Mouse (Mus musculus): ENCODE measurements at regions not wholly inside any gene's neighbourhood (a gene's known extent, or its start where the extent isn't known, plus 50 kb on each side); places are given as distances from the start of the nearest gene placed in this dataset.

GRCm38 (mm10) chr16:85743022-85743421 is 59.9 kb downstream of the Adamts1 start:
- Histone ChIP-seq H3K4me3 (replicated peaks; ENCODE audit: low read length) (no peak overlapping the region), H3K36me3 (replicated peaks; ENCODE audit: control insufficient read depth, insufficient read depth) (no peaks in the 10 kb centered on the region), H3K9me3 (ENCODE audit: control insufficient read depth, low read length) (no peaks in the 10 kb centered on the region), H3K4me1 (replicated peaks; ENCODE audit: control insufficient read depth, insufficient read depth, low read length) (no peaks in the 10 kb centered on the region), H3K4me2 (replicated peaks) (no peak overlapping the region), H3K27ac (no peak overlapping the region), H3K27me3 (ENCODE audit: control insufficient read depth, insufficient read depth, low read length) (no peaks in the 10 kb centered on the region), H3K9ac (no peak overlapping the region)
- no peak for ATAC-seq (ENCODE audit: low FRiP score)
- 85% methylated on average over 1 of the region's 1 CpGs for WGBS
- no peak for DNase-seq (ENCODE audit: low spot score)

GRCm38 (mm10) chr16:85738606-85739195 is 64.2 kb downstream of the Adamts1 start:
- Histone ChIP-seq H3K27me3 (ENCODE audit: control insufficient read depth, insufficient read depth, low read length) (no peaks in the 10 kb centered on the region), H3K9ac (no peak overlapping the region), H3K4me2 (replicated peaks) (no peak overlapping the region), H3K27ac (no peak overlapping the region), H3K36me3 (replicated peaks; ENCODE audit: control insufficient read depth, insufficient read depth) (no peaks in the 10 kb centered on the region), H3K9me3 (ENCODE audit: control insufficient read depth, low read length) (no peaks in the 10 kb centered on the region), H3K4me3 (replicated peaks; ENCODE audit: low read length) (no peak overlapping the region), H3K4me1 (replicated peaks; ENCODE audit: control insufficient read depth, insufficient read depth, low read length) (no peaks in the 10 kb centered on the region)
- WGBS: 74% methylated on average over 2 of the region's 2 CpGs
- DNase-seq (ENCODE audit: low spot score): no peak
- ATAC-seq (ENCODE audit: low FRiP score): no peak

- ATAC-seq (ENCODE audit: low FRiP score) (no peak), DNase-seq (ENCODE audit: low spot score) (no peak)
- no peak overlapping the region for H3K4me3 ChIP-seq (replicated peaks; ENCODE audit: low read length)
- no peaks in the 10 kb centered on the region for H3K36me3 ChIP-seq (replicated peaks; ENCODE audit: control insufficient read depth, insufficient read depth)
- no peak overlapping the region for H3K27ac ChIP-seq
- no peaks in the 10 kb centered on the region for H3K4me1 ChIP-seq (replicated peaks; ENCODE audit: control insufficient read depth, insufficient read depth, low read length)
- H3K4me2 ChIP-seq (replicated peaks): no peak overlapping the region
- H3K9me3 ChIP-seq (ENCODE audit: control insufficient read depth, low read length): no peaks in the 10 kb centered on the region
- WGBS: 74% methylated on average over 2 of the region's 2 CpGs
- no peak overlapping the region for H3K9ac ChIP-seq
- H3K27me3 ChIP-seq (ENCODE audit: control insufficient read depth, insufficient read depth, low read length): no peaks in the 10 kb centered on the region
Measured at GRCm38 (mm10) chr16:85728026-85728425, 74.9 kb downstream of the Adamts1 start.

- ATAC-seq (ENCODE audit: low FRiP score): no peak
- Histone ChIP-seq H3K9me3 (ENCODE audit: control insufficient read depth, low read length) (no peaks in the 10 kb centered on the region), H3K27ac (no peak overlapping the region), H3K4me2 (replicated peaks) (no peak overlapping the region), H3K9ac (no peak overlapping the region), H3K4me1 (replicated peaks; ENCODE audit: control insufficient read depth, insufficient read depth, low read length) (no peaks in the 10 kb centered on the region), H3K4me3 (replicated peaks; ENCODE audit: low read length) (no peak overlapping the region), H3K36me3 (replicated peaks; ENCODE audit: control insufficient read depth, insufficient read depth) (no peaks in the 10 kb centered on the region), H3K27me3 (ENCODE audit: control insufficient read depth, insufficient read depth, low read length) (no peaks in the 10 kb centered on the region)
- no peak for DNase-seq (ENCODE audit: low spot score)
- 69% methylated on average over 2 of the region's 2 CpGs for WGBS
Measured at GRCm38 (mm10) chr16:85721968-85722367, 80.9 kb downstream of the Adamts1 start.

GRCm38 (mm10) chr16:85712291-85712690 is 90.6 kb downstream of the Adamts1 start:
- Histone ChIP-seq H3K9me3 (ENCODE audit: control insufficient read depth, low read length) (no peaks in the 10 kb centered on the region), H3K4me3 (replicated peaks; ENCODE audit: low read length) (no peak overlapping the region), H3K27me3 (ENCODE audit: control insufficient read depth, insufficient read depth, low read length) (no peaks in the 10 kb centered on the region), H3K9ac (no peak overlapping the region), H3K4me2 (replicated peaks) (no peak overlapping the region), H3K27ac (no peak overlapping the region), H3K36me3 (replicated peaks; ENCODE audit: control insufficient read depth, insufficient read depth) (no peaks in the 10 kb centered on the region), H3K4me1 (replicated peaks; ENCODE audit: control insufficient read depth, insufficient read depth, low read length) (no peaks in the 10 kb centered on the region)
- DNase-seq (ENCODE audit: low spot score): no peak
- 95% methylated on average over 3 of the region's 3 CpGs for WGBS
- ATAC-seq (ENCODE audit: low FRiP score): no peak

- Histone ChIP-seq H3K27me3 (ENCODE audit: control insufficient read depth, insufficient read depth, low read length) (no peaks in the 10 kb centered on the region), H3K27ac (no peak overlapping the region), H3K4me2 (replicated peaks) (no peak overlapping the region), H3K4me3 (replicated peaks; ENCODE audit: low read length) (no peak overlapping the region), H3K9me3 (ENCODE audit: control insufficient read depth, low read length) (no peaks in the 10 kb centered on the region), H3K36me3 (replicated peaks; ENCODE audit: control insufficient read depth, insufficient read depth) (no peaks in the 10 kb centered on the region), H3K4me1 (replicated peaks; ENCODE audit: control insufficient read depth, insufficient read depth, low read length) (no peaks in the 10 kb centered on the region), H3K9ac (no peak overlapping the region)
- no peak for DNase-seq (ENCODE audit: low spot score)
- no peak for ATAC-seq (ENCODE audit: low FRiP score)
- WGBS: 88% methylated on average over 9 of the region's 9 CpGs
Measured at GRCm38 (mm10) chr16:85704254-85705020, 98.5 kb downstream of the Adamts1 start.

- Histone ChIP-seq H3K4me3 (replicated peaks; ENCODE audit: low read length) (no peak overlapping the region), H3K27ac (no peak overlapping the region), H3K27me3 (ENCODE audit: control insufficient read depth, insufficient read depth, low read length) (no peaks in the 10 kb centered on the region), H3K4me2 (replicated peaks) (no peak overlapping the region), H3K9ac (no peak overlapping the region), H3K9me3 (ENCODE audit: control insufficient read depth, low read length) (no peaks in the 10 kb centered on the region), H3K4me1 (replicated peaks; ENCODE audit: control insufficient read depth, insufficient read depth, low read length) (no peaks in the 10 kb centered on the region), H3K36me3 (replicated peaks; ENCODE audit: control insufficient read depth, insufficient read depth) (no peaks in the 10 kb centered on the region)
- ATAC-seq (ENCODE audit: low FRiP score) (no peak), DNase-seq (ENCODE audit: low spot score) (no peak)
- 81% methylated on average over 2 of the region's 2 CpGs for WGBS
Measured at GRCm38 (mm10) chr16:85702889-85703480, 99.9 kb downstream of the Adamts1 start.

GRCm38 (mm10) chr16:85699329-85699728 is 103.6 kb downstream of the Adamts1 start:
- Histone ChIP-seq H3K36me3 (replicated peaks; ENCODE audit: control insufficient read depth, insufficient read depth) (no peaks in the 10 kb centered on the region), H3K27me3 (ENCODE audit: control insufficient read depth, insufficient read depth, low read length) (no peaks in the 10 kb centered on the region), H3K9ac (no peak overlapping the region), H3K4me3 (replicated peaks; ENCODE audit: low read length) (no peak overlapping the region), H3K9me3 (ENCODE audit: control insufficient read depth, low read length) (no peaks in the 10 kb centered on the region), H3K27ac (no peak overlapping the region), H3K4me1 (replicated peaks; ENCODE audit: control insufficient read depth, insufficient read depth, low read length) (no peaks in the 10 kb centered on the region), H3K4me2 (replicated peaks) (no peak overlapping the region)
- no peak for DNase-seq (ENCODE audit: low spot score)
- no peak for ATAC-seq (ENCODE audit: low FRiP score)
- whole genome bisulfite sequencing: 79% methylated on average over 4 of the region's 4 CpGs

- DNase-seq (ENCODE audit: low spot score) (no peak), ATAC-seq (ENCODE audit: low FRiP score) (no peak)
- WGBS: 80% methylated on average over 2 of the region's 2 CpGs
- no peaks in the 10 kb centered on the region for H3K27me3 ChIP-seq (ENCODE audit: control insufficient read depth, insufficient read depth, low read length)
- H3K9ac ChIP-seq: no peak overlapping the region
- H3K4me3 ChIP-seq (replicated peaks; ENCODE audit: low read length): no peak overlapping the region
- H3K9me3 ChIP-seq (ENCODE audit: control insufficient read depth, low read length): no peaks in the 10 kb centered on the region
- H3K27ac ChIP-seq: no peak overlapping the region
- no peaks in the 10 kb centered on the region for H3K36me3 ChIP-seq (replicated peaks; ENCODE audit: control insufficient read depth, insufficient read depth)
- no peaks in the 10 kb centered on the region for H3K4me1 ChIP-seq (replicated peaks; ENCODE audit: control insufficient read depth, insufficient read depth, low read length)
- no peak overlapping the region for H3K4me2 ChIP-seq (replicated peaks)
Measured at GRCm38 (mm10) chr16:85682721-85683120, 120.2 kb downstream of the Adamts1 start.
